Mouse (Mus musculus) ES-E14 (cell line): ENCODE measurements around the gene Rundc3a.

Experiments
- CHD2 ChIP-seq: IDR thresholded peaks from 2 replicates; pipeline ENCODE4 v1.6.1; 2014; ENCODE audit warnings: mild to moderate bottlenecking, low read depth, low read length, inconsistent platforms
- HCFC1 ChIP-seq: IDR thresholded peaks from 2 replicates; pipeline ENCODE4 v1.6.1; 2012; ENCODE audit warnings: low read length, inconsistent platforms, borderline replicate concordance; ENCODE audit not compliant: insufficient read depth
- MAFK ChIP-seq: IDR thresholded peaks from 2 replicates; pipeline ENCODE4 v1.6.1; 2014; ENCODE audit warnings: mild to moderate bottlenecking, low read depth, low read length, inconsistent platforms; ENCODE audit not compliant: insufficient read depth
- ZC3H11A ChIP-seq: IDR thresholded peaks from 2 replicates; pipeline ENCODE4 v1.6.1; 2012; ENCODE audit warnings: low read depth, mild to moderate bottlenecking, inconsistent platforms, low read length, borderline replicate concordance
- ZNF384 ChIP-seq: IDR thresholded peaks from 2 replicates; pipeline ENCODE4 v1.6.1; 2012; ENCODE audit warnings: low read depth, low read length, inconsistent platforms

GRCm38 (mm10) chr11:102350981-102351523, 42.2 kb upstream of the Rundc3a start:
- no peak for TF ChIP-seq ZNF384
- no peak for TF ChIP-seq CHD2
- no peak for TF ChIP-seq ZC3H11A
- no peak for TF ChIP-seq MAFK
- TF ChIP-seq HCFC1, result no peak
